Mouse (Mus musculus): ENCODE results near the gene Olfr1412. TPM values are rescaled to one million over a fixed set of nuclear protein-coding genes. Genes with fewer than 3 reads are reported as not detected.

Gene Olfr1412
- not detected for total RNA-seq (2021)
- long read RNA-seq, experiment 1, result 0 reads
- long read RNA-seq, experiment 2, result 0 reads

GRCm38 (mm10) chr1:92585479-92585878 lies at the start of gene Olfr1412:
Gene Olfr1412, plus strand, starts transcription at chr1:92585779.
- DNase-seq (ENCODE audit: low spot score in 2 of 2), result no peak

- DNase-seq (ENCODE audit: low spot score in 2 of 2), result no peak
These were observed 48.6 kb upstream of the Olfr1412 start for GRCm38 (mm10) chr1:92536972-92537371.

- DNase-seq (ENCODE audit: low spot score in 2 of 2), result no peak
These were observed 46.5 kb upstream of the Olfr1412 start for GRCm38 (mm10) chr1:92539071-92539470.

GRCm38 (mm10) chr1:92545929-92546328 lies 39.6 kb upstream of the Olfr1412 start:
- DNase-seq (ENCODE audit: low spot score in 2 of 2), result no peak

GRCm38 (mm10) chr1:92571022-92571421 lies 14.6 kb upstream of the Olfr1412 start, which contains the start of gene Olfr1413:
Gene Olfr1413, plus strand, starts transcription at chr1:92571322.
- no peak for DNase-seq (ENCODE audit: low spot score in 2 of 2)

- no peak for DNase-seq (ENCODE audit: low spot score in 2 of 2)
These were observed 8.5 kb downstream of the Olfr1412 start, which contains the start of gene Olfr1411 for GRCm38 (mm10) chr1:92594111-92594510. Gene Olfr1411, plus strand, starts transcription at chr1:92594411.

GRCm38 (mm10) chr1:92596019-92596418 lies 10.4 kb downstream of the Olfr1412 start:
- DNase-seq (ENCODE audit: low spot score in 2 of 2), result no peak

- DNase-seq (ENCODE audit: low spot score in 2 of 2), result no peak
These were observed 19.9 kb downstream of the Olfr1412 start, which contains the start of gene Olfr1410 for GRCm38 (mm10) chr1:92605482-92605881. Gene Olfr1410, plus strand, starts transcription at chr1:92605782.

- DNase-seq (ENCODE audit: low spot score in 2 of 2), result no peak
These were observed 22.1 kb downstream of the Olfr1412 start for GRCm38 (mm10) chr1:92607711-92608110.

GRCm38 (mm10) chr1:92611008-92611407 lies 25.4 kb downstream of the Olfr1412 start:
- DNase-seq (ENCODE audit: low spot score in 2 of 2), result peak in 1 of 2 experiments; percentile 28

GRCm38 (mm10) chr1:92613175-92613574 lies 27.6 kb downstream of the Olfr1412 start:
- DNase-seq (ENCODE audit: low spot score in 2 of 2), result no peak

GRCm38 (mm10) chr1:92614516-92614915 lies 28.9 kb downstream of the Olfr1412 start:
- DNase-seq (ENCODE audit: low spot score in 2 of 2), result no peak

- DNase-seq (ENCODE audit: low spot score in 2 of 2), result no peak
These were observed 30.5 kb downstream of the Olfr1412 start for GRCm38 (mm10) chr1:92616046-92616445.

GRCm38 (mm10) chr1:92617488-92617887 lies 31.9 kb downstream of the Olfr1412 start, which contains the start of gene Olfr12:
Gene Olfr12, plus strand, starts transcription at chr1:92617788.
- DNase-seq (ENCODE audit: low spot score in 2 of 2), result no peak

GRCm38 (mm10) chr1:92618360-92618759 lies 32.8 kb downstream of the Olfr1412 start:
- no peak for DNase-seq (ENCODE audit: low spot score in 2 of 2)

- DNase-seq (ENCODE audit: low spot score in 2 of 2), result no peak
These were observed 42.6 kb downstream of the Olfr1412 start for GRCm38 (mm10) chr1:92628227-92628626.

- DNase-seq (ENCODE audit: low spot score in 2 of 2), result no peak
These were observed 46.6 kb downstream of the Olfr1412 start for GRCm38 (mm10) chr1:92632196-92632595.

- peak in 1 of 2 experiments; percentile 7 for DNase-seq (ENCODE audit: low spot score in 2 of 2)
These were observed 47.4 kb downstream of the Olfr1412 start for GRCm38 (mm10) chr1:92632948-92633347.

- peak in 1 of 2 experiments; percentile 14 for DNase-seq (ENCODE audit: low spot score in 2 of 2)
These were observed 48.1 kb downstream of the Olfr1412 start for GRCm38 (mm10) chr1:92633726-92634125.

- DNase-seq (ENCODE audit: low spot score in 2 of 2), result no peak
These were observed 49.0 kb downstream of the Olfr1412 start for GRCm38 (mm10) chr1:92634569-92634968.

GRCm38 (mm10) chr1:92634976-92635599 lies 49.5 kb downstream of the Olfr1412 start:
- peak in 1 of 2 experiments; percentile 10 for DNase-seq (ENCODE audit: low spot score in 2 of 2)

- DNase-seq (ENCODE audit: low spot score in 2 of 2), result no peak
These were observed 50.4 kb downstream of the Olfr1412 start for GRCm38 (mm10) chr1:92636015-92636414.

- peak in 1 of 2 experiments; percentile 11 for DNase-seq (ENCODE audit: low spot score in 2 of 2)
These were observed 51.1 kb downstream of the Olfr1412 start for GRCm38 (mm10) chr1:92636676-92637075.

All from gastrocnemius, postnatal 4 days (tissue).